Mouse (Mus musculus) lung, postnatal 25 days (tissue): ENCODE data around the gene Gm13119.
A peak's percentile ranks its signal among the peaks of the same experiment; 100 is the strongest.
"Not testable (repeated sequence)": the region's sequence is repeated elsewhere in the genome, so short reads cannot be mapped to it uniquely, and the experiment has no call there.

Source experiments
- DNase-seq: peaks from one replicate; pipeline ENCODE4 v3.0.0; 2022; ENCODE audit warnings: low spot score

Gene Gm13119

GRCm38 (mm10) chr4:144357642-144358041 lies at the start of gene Gm13119:
Gene Gm13119 (plus strand): TSS chr4:144357942.
- not testable (repeated sequence) for DNase-seq

GRCm38 (mm10) chr4:144312666-144313460 lies 44.9 kb upstream of the Gm13119 start:
- not testable (repeated sequence) for DNase-seq

GRCm38 (mm10) chr4:144329949-144330348 lies 27.8 kb upstream of the Gm13119 start, which contains the start of gene Gm13128:
Gene Gm13128 (plus strand): TSS chr4:144330249.
- not testable (repeated sequence) for DNase-seq

- not testable (repeated sequence) for DNase-seq
Observed at GRCm38 (mm10) chr4:144335856-144336255, 21.9 kb upstream of the Gm13119 start.

DNA sequence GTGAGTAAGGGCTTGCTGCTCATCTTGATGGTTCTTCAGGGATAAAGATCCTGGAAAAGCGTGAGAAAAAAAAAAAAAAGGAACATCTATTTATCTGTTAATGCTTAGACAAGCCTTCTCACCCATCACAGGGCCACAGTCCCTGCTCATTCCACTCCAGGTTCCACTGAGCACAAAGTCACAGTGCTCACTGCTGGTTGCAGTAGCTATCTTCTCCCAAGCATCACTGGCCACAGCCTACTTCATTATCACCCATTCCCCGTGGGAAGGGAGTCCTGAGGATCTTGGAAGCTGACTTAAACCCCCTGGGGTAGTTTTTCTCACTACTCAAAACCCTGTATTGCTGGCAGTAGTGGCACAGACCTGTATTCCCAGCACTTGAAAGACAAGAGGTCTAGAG lies 20.2 kb downstream of the Gm13119 start, which contains the start of gene Pramef20:
Gene Pramef20, minus strand, starts transcription at position 23 of the 400 bp plus-strand sequence.
- DNase-seq = no peak

- no peak for DNase-seq
Observed at GRCm38 (mm10) chr4:144396316-144396715, 38.6 kb downstream of the Gm13119 start.

DNA sequence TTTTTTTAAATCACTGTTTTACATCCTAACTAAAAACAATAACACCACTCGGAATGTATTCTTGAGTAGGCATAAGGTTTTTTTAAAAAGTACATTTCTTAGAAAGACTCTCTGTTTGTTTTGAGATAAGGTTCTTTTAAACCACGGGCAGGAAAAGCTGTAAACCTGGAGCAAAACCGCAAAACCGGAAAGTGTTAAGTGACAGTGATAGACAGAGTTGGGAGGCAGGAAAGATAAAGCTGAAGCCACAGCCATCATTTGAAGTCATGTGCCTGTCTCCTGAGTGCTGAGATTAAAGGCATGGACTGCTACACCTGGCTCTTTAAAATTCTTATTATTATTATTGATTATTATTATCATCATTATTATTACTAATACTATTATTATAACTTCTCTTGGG lies 45.0 kb downstream of the Gm13119 start:
- no peak for DNase-seq

DNA sequence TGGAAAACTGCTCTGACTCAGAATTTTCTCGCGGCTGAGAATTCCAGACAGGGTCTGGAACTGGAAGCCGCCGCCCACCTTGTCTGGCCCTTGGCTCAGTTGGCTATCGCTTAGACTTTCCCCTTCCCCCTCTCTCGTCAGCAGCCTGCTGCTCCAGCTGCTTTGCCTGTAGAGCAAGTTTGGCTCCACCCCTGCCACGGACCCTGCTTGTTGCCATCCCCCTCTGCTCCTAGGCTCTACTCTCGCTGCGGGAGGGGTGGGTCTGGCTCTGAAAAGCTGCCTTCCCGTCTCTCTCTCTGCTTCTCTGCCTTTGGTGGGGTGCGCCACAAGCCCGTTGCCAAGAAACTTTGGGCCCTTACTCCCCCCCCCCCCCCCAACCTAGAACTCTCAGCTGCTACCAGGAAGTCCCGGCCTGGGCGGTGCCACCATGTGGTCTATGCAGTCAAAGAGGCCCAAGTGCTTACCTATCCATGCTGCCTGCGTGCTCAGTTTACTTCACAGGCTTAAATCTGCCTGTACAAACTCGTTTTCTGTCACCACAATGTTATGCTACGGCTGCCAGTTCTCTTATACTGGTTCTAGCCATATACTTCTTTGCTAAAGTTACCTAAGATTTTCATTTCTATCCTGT lies 46.8 kb downstream of the Gm13119 start:
- peak; percentile 10 for DNase-seq

- no peak for DNase-seq
Observed at GRCm38 (mm10) chr4:144406261-144406660, 48.5 kb downstream of the Gm13119 start.

DNA sequence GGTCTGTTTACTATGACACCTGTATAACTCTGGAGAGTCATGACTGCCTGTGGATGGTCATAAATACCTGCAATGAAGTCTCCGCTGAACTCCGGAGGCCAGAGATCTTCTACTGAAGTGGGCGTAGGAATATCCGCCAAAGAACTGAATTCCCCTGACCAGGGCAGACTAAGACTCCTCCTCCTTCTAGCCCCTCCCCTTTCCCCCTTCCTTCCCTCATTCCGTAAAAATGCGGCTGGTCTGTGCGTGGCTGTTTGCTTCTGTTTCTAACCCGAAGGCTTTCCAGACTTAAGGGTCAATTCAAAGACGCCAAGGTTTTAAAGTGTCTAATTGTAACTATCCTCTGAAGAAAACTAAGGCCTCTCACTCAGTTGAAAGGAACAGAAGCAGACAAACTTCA lies 50.5 kb downstream of the Gm13119 start, which contains the start of gene Pramef12:
Gene Pramef12, minus strand, starts transcription at position 175 of the 400 bp plus-strand sequence.
- DNase-seq = no peak
